Mouse (Mus musculus) ES-Bruce4 (cell line): ENCODE results near the gene Whrn.

Experiments
- CTCF ChIP-seq: IDR thresholded peaks from one replicate; pipeline ENCODE4 v1.8.1; 2011; ENCODE audit warnings: low read depth, low read length
- EP300 ChIP-seq: IDR thresholded peaks from 2 replicates; pipeline ENCODE4 v1.6.1; 2011; ENCODE audit warnings: low read depth, low read length; ENCODE audit not compliant: insufficient read depth

- TF ChIP-seq CTCF (no peak), EP300 (no peak)
Measured at GRCm38 (mm10) chr4:63487916-63488315, 7.9 kb downstream of the Whrn start.
